Mouse (Mus musculus) heart, adult 8-10 months (tissue): ENCODE data around the gene Snrnp35. TPM values are rescaled to one million over a fixed set of nuclear protein-coding genes. Genes with fewer than 3 reads are reported as not detected.
A peak's percentile ranks its signal among the peaks of the same experiment; 100 is the strongest.

Experiments
- DNase-seq: peaks from one replicate; pipeline ENCODE4 v3.0.0; 2022; ENCODE audit warnings: low spot score
- total RNA-seq, 4 experiments: library from RNA; stranded (reverse); gene quantifications; 2 replicates each; pipeline ENCODE4 v1.2.4; 2022

Gene Snrnp35
- total RNA-seq, 4 experiments from 2014 or later = 12.9 to 19.0 (median 14.6) TPM

- peak; percentile 66 for DNase-seq
These were observed 53.8 kb downstream of the Snrnp35 start for GRCm38 (mm10) chr5:124536776-124537175.

GRCm38 (mm10) chr5:124538813-124539792 is 56.2 kb downstream of the Snrnp35 start:
- DNase-seq = peak; percentile 82

GRCm38 (mm10) chr5:124539905-124540304 is 57.0 kb downstream of the Snrnp35 start:
- DNase-seq = no peak

- peak; percentile 97 for DNase-seq
These were observed 57.5 kb downstream of the Snrnp35 start, which contains the start of gene Tmed2 for GRCm38 (mm10) chr5:124540383-124540786. Gene Tmed2, plus strand, starts transcription at chr5:124540695.

Other genes starting within 250 kb of the Snrnp35 start
- gene Pitpnm2, start 233.4 kb upstream of the Snrnp35 start, total RNA-seq = 10 to 100 TPM; 39.8 to 52.2 (median 44.5) TPM
- gene Mphosph9, start 155.2 kb upstream of the Snrnp35 start, total RNA-seq = 1 to 10 TPM; 3.6 to 5.7 (median 5.0) TPM
- gene 2810006K23Rik, start 155.0 kb upstream of the Snrnp35 start, total RNA-seq = 10 to 100 TPM; 13.8 to 15.3 (median 14.5) TPM
- 100 to 1,000 TPM; 138 to 152 (median 145) TPM for gene Cdk2ap1, start 120.1 kb upstream of the Snrnp35 start, total RNA-seq
- gene Sbno1, start 57.1 kb upstream of the Snrnp35 start, total RNA-seq = 10 to 100 TPM; 63.2 to 73.4 (median 65.6) TPM
- gene Kmt5a, start 43.2 kb upstream of the Snrnp35 start, total RNA-seq = 100 to 1,000 TPM; 197 to 262 (median 216) TPM
- gene Rilpl2, start 4.8 kb upstream of the Snrnp35 start, total RNA-seq = 1 to 10 TPM; 7.0 to 7.8 (median 7.4) TPM
- 100 to 1,000 TPM; 179 to 263 (median 215) TPM for gene Rilpl1, start 48.3 kb downstream of the Snrnp35 start, total RNA-seq
- gene Tmed2, start 57.6 kb downstream of the Snrnp35 start, total RNA-seq = 100 to 1,000 TPM; 164 to 190 (median 179) TPM
- 1 to 10 TPM; 4.2 to 6.6 (median 5.5) TPM for gene Ddx55, start 69.7 kb downstream of the Snrnp35 start, total RNA-seq
- 10 to 100 TPM; 22.3 to 29.9 (median 28.5) TPM for gene Eif2b1, start 96.0 kb downstream of the Snrnp35 start, total RNA-seq
- 10 to 100 TPM; 17.8 to 21.5 (median 20.1) TPM for gene Gtf2h3, start 96.0 kb downstream of the Snrnp35 start, total RNA-seq
- 10 to 100 TPM; 50.0 to 64.5 (median 60.5) TPM for gene Atp6v0a2, start 145.4 kb downstream of the Snrnp35 start, total RNA-seq
- under 1 TPM in 3 of 4 experiments, not detected in 1; 0.03 to 0.06 (median 0.05) TPM for gene Dnah10, start 242.0 kb downstream of the Snrnp35 start, total RNA-seq